Mouse (Mus musculus): Measurements from ENCODE around the gene Ctnna3. TPM values are rescaled to one million over a fixed set of nuclear protein-coding genes. Genes with fewer than 3 reads are reported as not detected.

Gene Ctnna3
- polyA plus RNA-seq (2017; shearing (Covaris generic)) = 0.07 TPM

DNA sequence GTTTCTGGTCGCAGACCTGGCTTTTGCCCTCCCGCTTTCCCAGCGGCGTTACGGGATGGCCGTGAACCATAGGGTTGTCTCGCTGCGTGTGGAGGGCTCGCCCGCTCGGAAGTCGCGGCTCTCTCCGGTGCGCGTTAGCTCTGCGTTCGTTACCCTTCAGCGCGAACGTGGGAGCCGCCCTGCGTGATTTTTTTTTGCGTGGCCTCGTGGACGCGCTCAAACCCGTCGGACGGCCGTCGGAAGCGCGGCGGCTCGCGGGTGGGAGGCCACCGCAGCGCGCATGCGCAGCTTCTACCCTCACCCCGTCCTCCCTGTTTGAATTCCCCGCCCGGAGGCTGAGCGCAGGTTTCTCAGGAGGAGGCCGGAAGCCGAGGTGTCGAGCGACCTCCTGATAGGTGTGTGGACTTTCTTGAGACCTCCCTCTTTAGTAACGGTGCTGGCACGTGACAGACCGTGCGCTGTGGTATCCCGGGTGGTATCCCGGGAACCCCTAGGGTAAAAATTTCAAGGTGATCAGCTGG is at the start of gene Ctnna3:
TSS of gene Ctnna3 (plus strand) at position 314 of the 521 bp plus-strand sequence.

DNA sequence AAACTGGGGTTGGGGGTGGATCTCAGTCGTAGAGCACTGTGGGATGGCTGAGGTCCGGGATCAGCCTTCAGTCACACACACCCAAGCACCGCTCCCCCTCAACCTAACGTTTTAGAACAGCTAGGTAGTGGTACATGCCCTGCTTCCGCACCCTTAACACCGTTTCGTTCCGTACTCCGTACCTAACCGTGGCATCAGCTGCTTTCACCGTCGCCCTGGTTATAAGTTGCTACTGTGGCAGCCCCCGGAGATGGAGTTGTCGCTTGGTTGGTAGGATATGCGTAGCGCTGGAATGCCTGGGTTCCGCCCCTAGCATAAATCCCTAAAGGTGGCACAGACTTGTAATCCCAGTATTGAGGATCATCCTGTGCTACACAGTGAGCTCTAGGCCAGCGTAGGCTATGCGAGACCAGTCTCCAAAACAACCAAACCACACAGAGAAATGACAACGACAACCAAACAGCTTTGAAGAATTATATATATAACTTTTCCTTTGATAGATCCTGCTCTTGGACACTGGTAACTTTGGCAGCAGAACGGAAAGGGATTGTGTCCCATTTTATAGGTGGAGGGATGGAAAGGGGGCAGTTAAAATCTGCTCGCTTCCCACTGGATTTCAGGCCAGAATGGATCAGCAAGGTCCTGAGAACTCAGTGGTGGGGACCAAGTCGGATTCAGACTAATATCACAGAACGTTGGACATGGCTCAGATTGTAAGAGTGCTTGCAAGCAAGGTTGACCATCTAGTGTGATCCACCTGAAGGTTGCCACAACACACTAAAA is 48.2 kb upstream of the Ctnna3 start, which contains the start of gene Sirt1:
TSS of gene Sirt1 (minus strand) at position 207 of the 783 bp plus-strand sequence.

DNA sequence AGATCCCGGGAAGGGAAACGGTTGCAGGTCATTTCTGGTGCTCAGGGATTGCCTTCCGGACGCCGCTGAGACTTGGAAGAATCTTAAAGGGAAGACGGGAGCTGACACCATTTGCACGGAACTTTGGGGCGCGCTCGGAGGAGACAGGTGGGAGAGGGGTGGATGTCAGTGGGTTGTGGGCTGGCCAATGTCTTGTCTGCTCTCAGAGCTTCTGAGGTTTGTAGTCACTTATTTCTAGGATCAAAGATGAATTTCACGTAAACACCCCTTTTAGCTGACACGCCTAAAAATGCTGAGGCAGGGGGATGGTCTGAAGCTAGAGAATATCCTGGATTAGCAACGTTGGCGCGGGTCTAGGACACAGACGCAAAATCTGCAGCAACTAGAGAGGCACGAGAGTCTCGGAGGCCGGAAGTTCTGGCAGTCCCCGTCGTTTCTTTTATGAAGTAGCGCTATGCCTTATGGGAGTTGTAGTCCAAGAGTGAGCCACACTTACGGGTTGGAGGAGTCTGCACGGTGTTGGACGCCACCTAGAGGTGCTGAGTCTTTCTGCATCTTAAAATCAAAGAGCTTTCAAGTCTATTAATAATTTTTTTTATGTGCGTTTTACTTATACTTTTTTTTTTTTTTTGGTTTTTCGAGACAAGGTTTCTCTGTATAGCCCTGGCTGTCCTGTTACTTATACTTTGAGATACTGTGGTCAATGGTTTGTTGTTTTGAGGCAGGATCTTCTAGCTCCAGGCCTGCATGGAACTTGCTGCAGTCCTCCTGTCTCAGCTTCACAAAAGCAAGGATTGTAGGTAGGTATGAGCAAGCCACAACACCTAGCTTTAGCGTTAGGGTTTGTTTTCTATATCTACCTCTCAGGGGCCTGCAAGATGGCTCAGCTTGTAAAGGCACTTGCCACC is 47.3 kb upstream of the Ctnna3 start, which contains the start of gene Dnajc12:
TSS of gene Dnajc12 (plus strand) at position 72 of the 908 bp plus-strand sequence.

DNA sequence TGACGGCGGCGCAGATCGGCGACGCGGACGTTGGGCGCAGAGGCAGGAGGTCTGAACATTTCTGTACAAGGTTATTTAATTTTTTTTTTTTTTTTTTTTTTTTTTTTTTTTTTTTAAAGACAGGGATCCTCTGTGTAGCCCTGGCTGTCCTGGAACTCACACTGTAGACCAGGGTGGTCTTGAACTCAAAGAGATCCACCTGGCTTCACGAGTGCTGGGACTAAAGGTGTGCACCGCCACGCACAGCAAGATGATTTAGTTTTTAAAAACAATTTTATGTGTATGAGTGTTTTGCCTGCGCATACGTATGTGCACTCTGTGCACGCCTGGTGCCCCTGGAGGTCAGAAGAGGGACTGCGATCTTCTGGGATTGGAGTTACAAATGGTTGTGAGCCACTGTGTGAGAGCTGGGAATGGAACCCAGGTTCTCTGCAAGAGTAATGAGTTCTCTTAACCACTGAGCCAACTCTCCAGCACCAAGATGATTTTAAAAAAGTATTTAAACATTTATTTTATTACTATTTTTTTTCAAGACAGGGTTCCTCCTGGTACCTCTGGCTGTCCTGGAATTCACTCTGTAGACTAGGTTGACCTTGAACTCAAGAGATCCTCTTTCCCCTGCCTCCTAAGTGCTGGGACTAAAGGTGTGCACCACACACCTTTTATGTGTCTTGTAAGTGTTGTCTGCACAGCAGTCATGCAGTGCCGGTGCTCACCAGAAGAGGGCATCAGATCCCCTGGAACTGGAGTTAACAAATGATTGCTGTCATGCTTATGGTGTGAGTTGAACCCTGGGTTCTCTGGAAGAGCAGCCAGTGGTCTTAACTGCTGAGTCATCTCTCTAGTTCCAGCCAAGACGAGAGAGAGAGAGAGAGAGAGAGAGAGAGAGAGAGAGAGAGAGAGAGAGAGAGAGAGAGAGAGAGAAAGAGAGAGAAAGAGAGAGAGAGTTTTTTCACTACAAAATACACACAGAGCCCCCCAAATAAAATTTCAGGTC is 7.9 kb upstream of the Ctnna3 start, which contains the start of gene Gm7075:
TSS of gene Gm7075 (minus strand) at position 51 of the 997 bp plus-strand sequence.

DNA sequence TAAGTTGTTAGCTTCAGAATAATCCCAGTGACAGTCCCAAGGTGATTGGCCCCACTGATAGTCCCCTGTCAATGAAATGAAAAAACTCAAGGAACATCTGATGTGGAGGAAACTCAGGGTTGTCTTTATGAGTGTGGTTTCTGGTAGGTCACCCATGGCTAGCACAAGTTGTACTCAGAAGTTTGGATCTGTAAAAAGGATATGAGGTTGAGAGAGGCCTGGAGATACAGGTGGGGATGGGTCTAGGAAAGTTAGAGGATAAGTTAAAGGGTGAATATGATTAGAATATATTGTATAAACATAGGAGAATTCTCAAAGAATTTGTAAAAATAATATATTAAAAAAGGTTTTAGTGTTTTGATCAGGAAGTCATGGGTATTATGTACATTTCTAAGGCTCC is 497.4 kb downstream of the Ctnna3 start, which contains the start of gene Gm10118:
TSS of gene Gm10118 (minus strand) at position 101 of the 400 bp plus-strand sequence.

DNA sequence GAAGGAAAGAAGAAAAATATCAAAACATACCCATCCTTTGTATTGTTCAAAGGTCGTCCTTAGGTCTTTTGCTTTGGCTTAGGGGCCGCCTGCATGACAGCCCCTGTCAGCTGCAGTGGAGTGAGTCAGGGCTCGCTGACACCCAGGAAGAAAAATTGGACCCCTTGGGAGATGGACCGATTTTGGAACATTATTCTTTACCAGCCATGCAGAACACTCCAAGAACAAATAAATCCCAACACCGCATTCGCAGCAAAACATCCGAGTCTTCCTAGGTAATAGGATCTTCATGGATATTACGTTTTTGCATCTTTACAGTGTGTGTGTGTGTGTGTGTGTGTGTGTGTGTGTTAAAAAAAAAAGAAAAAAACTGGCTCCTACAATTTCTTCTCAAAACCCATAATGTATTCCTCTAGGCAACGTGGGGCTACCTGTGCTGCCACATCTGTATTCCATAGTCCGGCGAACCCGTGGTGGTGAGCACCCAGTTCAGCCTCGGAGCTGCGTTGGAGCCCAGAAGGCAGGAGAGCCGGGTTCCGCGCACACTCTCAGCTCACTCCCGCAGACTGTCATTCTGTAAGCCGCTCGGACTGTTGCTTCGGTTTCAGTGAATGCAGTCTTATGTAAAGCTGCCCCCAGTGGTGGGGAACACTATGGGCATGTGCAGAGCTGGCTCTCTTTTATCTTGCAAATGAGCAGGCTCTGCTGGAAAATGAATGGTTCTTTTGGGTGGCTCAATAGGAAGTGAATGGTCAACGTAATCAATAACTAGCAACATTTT is 660.0 kb downstream of the Ctnna3 start, which contains the start of gene Lrrtm3:
TSS of gene Lrrtm3 (minus strand) at position 598 of the 781 bp plus-strand sequence.

Other genes with a start within 250 kb of the Ctnna3 start
- not detected for gene Mypn, start 226.1 kb upstream of the Ctnna3 start, polyA plus RNA-seq (2017; shearing (Covaris generic))
- gene Herc4, start 186.3 kb upstream of the Ctnna3 start, polyA plus RNA-seq (2017; shearing (Covaris generic)) = 164 TPM
- 2.9 TPM for gene Sirt1, start 48.4 kb upstream of the Ctnna3 start, polyA plus RNA-seq (2017; shearing (Covaris generic))
- 6.6 TPM for gene Dnajc12, start 47.7 kb upstream of the Ctnna3 start, polyA plus RNA-seq (2017; shearing (Covaris generic))
- not detected for gene Gm7075, start 8.3 kb upstream of the Ctnna3 start, polyA plus RNA-seq (2017; shearing (Covaris generic))

Measured in inflammation-experienced regulatory T-cells, adult 16 weeks (primary cell).